Mouse (Mus musculus): ENCODE measurements around the gene Ano8.

DNA sequence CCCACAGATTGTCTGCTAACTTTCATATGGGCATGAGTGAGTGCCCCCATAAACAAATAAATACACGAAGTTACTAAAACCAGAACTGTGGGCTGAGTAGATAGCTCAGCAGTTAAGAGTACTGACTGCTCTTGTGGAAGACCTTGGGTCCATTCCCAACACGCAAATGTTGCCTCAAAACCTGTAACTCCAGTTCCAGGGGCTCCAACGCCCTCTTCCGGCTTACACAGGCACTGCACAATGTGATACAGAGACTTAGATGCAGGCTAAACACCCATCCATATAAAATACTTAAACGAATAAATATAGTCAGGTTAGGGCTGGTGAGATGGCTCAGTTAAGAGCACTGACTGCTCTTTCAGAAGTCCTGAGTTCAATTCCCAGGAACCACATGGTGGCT is 29.3 kb upstream of the Ano8 start:
- no peak for TF ChIP-seq GATA1 (IDR thresholded peaks at IDR 0.05; ENCODE audit: borderline replicate concordance, low read length)
- TF ChIP-seq FLI1 (IDR thresholded peaks at IDR 0.05; ENCODE audit: low read length) = no peak
